Comparison of ENCODE assay signal across 23 mouse cellular contexts in the genomic region with DNA sequence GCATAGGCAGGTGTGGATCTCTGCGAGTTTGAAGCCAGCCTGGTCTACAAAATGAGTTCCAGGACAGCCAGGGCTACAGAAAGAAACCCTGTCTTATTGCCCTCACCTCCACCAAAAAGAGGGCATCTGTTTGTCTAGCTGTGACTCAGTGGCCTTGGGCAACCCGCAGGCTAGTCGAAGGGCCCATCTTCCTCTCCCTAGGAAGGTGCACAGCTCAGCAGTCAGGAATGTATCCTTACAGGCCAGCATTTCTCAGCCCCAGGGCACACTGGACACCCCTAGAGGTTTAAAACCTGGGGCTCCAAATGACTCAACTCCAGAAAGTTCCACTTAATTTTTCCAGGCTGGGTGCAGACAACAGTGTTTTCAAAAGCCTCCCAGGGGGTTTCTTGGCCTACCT.
DNase-seq lines count a peak whose midpoint lies in the region; ATAC-seq lines count a peak whose summit lies in the region.
"Had no signal": no experiment of that assay in that cellular context is flagged by ENCODE, and none has a peak within 500 bp of the region (broad histone marks: within the 10 kb centered on the region; RNA-seq: fewer than 3 reads in every experiment).

No protein-coding gene starts in this region.

- no peak overlapping the region for H3K27ac ChIP-seq in kidney, embryonic 15.5 days
- H3K27ac ChIP-seq: embryonic facial prominence, embryonic 15.5 days; forebrain, embryonic 10.5 days; heart, embryonic 13.5 days; hindbrain, embryonic 12.5 days had no signal

- no peak overlapping the region for H3K4me2 ChIP-seq in kidney, embryonic 15.5 days
- H3K4me2 ChIP-seq: embryonic facial prominence, embryonic 15.5 days; heart, embryonic 13.5 days; hindbrain, embryonic 12.5 days had no signal

- no peak overlapping the region for H3K4me3 ChIP-seq in kidney, embryonic 15.5 days (replicated peaks)
- H3K4me3 ChIP-seq: embryonic facial prominence, embryonic 15.5 days; erythroblast, embryonic 14.5 days; forebrain, embryonic 10.5 days; heart, embryonic 13.5 days; hindbrain, embryonic 12.5 days had no signal

- no peak overlapping the region for H3K9ac ChIP-seq in kidney, embryonic 15.5 days
- H3K9ac ChIP-seq: embryonic facial prominence, embryonic 15.5 days; heart, embryonic 13.5 days; hindbrain, embryonic 12.5 days had no signal

- peak; percentile 72 for DNase-seq in adrenal gland, adult 2 months
- DNase-seq in adrenal gland, postnatal 4 days (ENCODE audit: low spot score in 2 of 2), result no peak
- DNase-seq in Muller cell, postnatal 12 days (ENCODE audit: inconsistent ontology term), result peak; percentile 85
- peak; percentile 39 for DNase-seq in adrenal gland, postnatal 14 days
- no peak for DNase-seq in heart, postnatal 14 days
- DNase-seq: cerebellum, adult 18-20 months; cerebellum, adult 9-11 months; gastrocnemius, postnatal 36 days; heart, adult 11 months; heart, postnatal 4 days; kidney, adult 18-20 months had no signal

- ATAC-seq in kidney, embryonic 15.5 days (replicated peaks; ENCODE audit: low FRiP score), result no peak
- no peak for ATAC-seq in megakaryocyte-erythroid progenitor cell, adult 5-6 weeks (replicated peaks; ENCODE audit: low FRiP score, low TSS enrichment, poor library complexity, severe bottlenecking)
- ATAC-seq: CD4-positive, CD25-positive, alpha-beta regulatory T cell, adult 4 months; forebrain, embryonic 14.5 days; hindbrain, embryonic 16.5 days; inflammation-experienced regulatory T-cells, adult 6 months had no signal

- peaks cover 12% of the 10 kb centered on the region for H3K4me1 ChIP-seq in kidney, embryonic 15.5 days

- 74% methylated on average over 3 of the region's 3 CpGs for WGBS in kidney, embryonic 15.5 days

- no peaks in the 10 kb centered on the region for H3K27me3 ChIP-seq in kidney, embryonic 15.5 days
- H3K27me3 ChIP-seq: embryonic facial prominence, embryonic 15.5 days; hindbrain, embryonic 12.5 days had no signal

- intact Hi-C loops in heart, postnatal 14 days (cut with DNase I), result no loop called here

- H3K36me3 ChIP-seq in kidney, embryonic 15.5 days, result no peaks in the 10 kb centered on the region
- H3K36me3 ChIP-seq: embryonic facial prominence, embryonic 15.5 days; forebrain, embryonic 10.5 days; G1E; heart, embryonic 13.5 days; hindbrain, embryonic 12.5 days had no signal

- no peaks in the 10 kb centered on the region for H3K9me3 ChIP-seq in kidney, embryonic 15.5 days (replicated peaks)
- H3K9me3 ChIP-seq: embryonic facial prominence, embryonic 15.5 days; forebrain, embryonic 10.5 days; G1E; heart, embryonic 13.5 days; hindbrain, embryonic 12.5 days had no signal

Comparison
In these comparisons a context has a peak if more than half of its experiments do, and no peak if none do; other contexts are left out.
1. DNase-seq: peak in adrenal gland, adult 2 months (single experiment), Muller cell, postnatal 12 days (single experiment) and adrenal gland, postnatal 14 days (single experiment); none in adrenal gland, postnatal 4 days (0 of 2) and heart, postnatal 14 days (0 of 2).